In genomic region chr5:111965311-111965710, GRCm38 (mm10) we compare ENCODE assay signal across 26 mouse cellular contexts.
"Had no signal": no experiment of that assay in that cellular context is flagged by ENCODE, and none has a peak within 500 bp of the region (broad histone marks: within the 10 kb centered on the region; RNA-seq: fewer than 3 reads in every experiment).

No protein-coding gene starts in this region.

- H3K4me2 ChIP-seq: heart, embryonic 11.5 days; heart, embryonic 13.5 days; heart, embryonic 15.5 days; hindbrain, embryonic 13.5 days; hindbrain, embryonic 15.5 days; kidney, embryonic 15.5 days; limb, embryonic 13.5 days; limb, embryonic 15.5 days; liver, embryonic 12.5 days had no signal

- H3K9me3 ChIP-seq: heart, embryonic 13.5 days; heart, embryonic 15.5 days; hindbrain, embryonic 13.5 days; hindbrain, embryonic 15.5 days; kidney, embryonic 15.5 days; limb, embryonic 15.5 days had no signal

- H3K27ac ChIP-seq: gastrocnemius, adult 2 months; heart, embryonic 13.5 days; heart, embryonic 15.5 days; hindbrain, embryonic 13.5 days; hindbrain, embryonic 15.5 days; hindbrain, postnatal 0 days; kidney, embryonic 15.5 days; kidney, postnatal 0 days; limb, embryonic 13.5 days; limb, embryonic 15.5 days; liver, embryonic 12.5 days had no signal

- H3K36me3 ChIP-seq: heart, embryonic 13.5 days; heart, embryonic 15.5 days; hindbrain, embryonic 13.5 days; hindbrain, embryonic 15.5 days; kidney, embryonic 15.5 days; limb, embryonic 13.5 days; limb, embryonic 15.5 days; liver, embryonic 12.5 days had no signal

- DNase-seq: gastrocnemius, adult 2 months; gastrocnemius, postnatal 14 days; gastrocnemius, postnatal 36 days; heart, adult 18-20 months; heart, postnatal 14 days; heart, postnatal 36 days; kidney, adult 11 months; kidney, adult 2 months; kidney, adult 9 months; kidney, postnatal 14 days; kidney, postnatal 36 days; layer of hippocampus, adult 9-11 months; layer of hippocampus, postnatal 36 days; left cerebral cortex, postnatal 4 days had no signal

- H3K4me3 ChIP-seq: gastrocnemius, adult 2 months; heart, embryonic 13.5 days; heart, embryonic 15.5 days; hindbrain, embryonic 13.5 days; hindbrain, embryonic 15.5 days; kidney, embryonic 15.5 days; limb, embryonic 13.5 days; limb, embryonic 15.5 days; liver, embryonic 12.5 days had no signal

- H3K27me3 ChIP-seq: hindbrain, embryonic 15.5 days; kidney, embryonic 15.5 days; liver, embryonic 12.5 days had no signal

- ATAC-seq: hindbrain, postnatal 0 days; intestine, embryonic 16.5 days; liver, embryonic 12.5 days had no signal

- H3K9ac ChIP-seq: heart, embryonic 13.5 days; heart, embryonic 15.5 days; hindbrain, embryonic 13.5 days; hindbrain, embryonic 15.5 days; kidney, embryonic 15.5 days; limb, embryonic 13.5 days; limb, embryonic 15.5 days; liver, embryonic 12.5 days had no signal

- H3K4me1 ChIP-seq: heart, embryonic 13.5 days; heart, embryonic 15.5 days; kidney, embryonic 15.5 days; limb, embryonic 15.5 days; liver, embryonic 12.5 days had no signal
